Mouse (Mus musculus): ENCODE results near the gene Ctcf. TPM values are rescaled to one million over a fixed set of nuclear protein-coding genes. Genes with fewer than 3 reads are reported as not detected.

Gene Ctcf
- total and polyA plus RNA-seq, 2 experiments from 2014 or later = 52.5 to 86.0 TPM

DNA sequence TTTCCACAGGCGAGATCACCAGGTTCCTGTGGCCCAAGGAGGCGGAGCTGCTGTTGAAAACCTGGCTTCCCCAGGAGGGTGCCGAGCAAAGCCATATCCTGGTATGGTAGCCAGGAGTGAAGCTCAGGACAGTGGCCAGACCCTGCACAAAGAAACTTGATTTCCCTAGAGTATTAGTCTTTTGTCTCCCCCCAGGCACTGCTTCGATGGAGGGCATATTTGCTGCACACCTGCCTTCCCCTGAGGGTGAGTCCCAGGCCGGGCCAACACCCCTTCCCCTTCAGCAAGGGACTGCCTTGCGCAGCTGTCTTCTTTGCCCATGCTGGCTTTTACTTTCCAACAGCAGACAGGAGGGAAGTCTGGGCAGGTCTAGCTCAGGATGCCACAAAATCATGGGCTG, 50.2 kb downstream of the Ctcf start:
- H3K4me3 ChIP-seq (ENCODE audit: low read depth, low read length) = no peak overlapping the region
- no peak for ATAC-seq
- WGBS = 68% methylated on average over 6 of the region's 6 CpGs
- no peak overlapping the region for H3K9ac ChIP-seq
- no peaks in the 10 kb centered on the region for H3K9me3 ChIP-seq (ENCODE audit: low read length)
- no peaks in the 10 kb centered on the region for H3K27me3 ChIP-seq (ENCODE audit: insufficient read depth, low read length)
- H3K36me3 ChIP-seq (ENCODE audit: insufficient read depth) = peaks cover 25% of the 10 kb centered on the region
- no peak for TF ChIP-seq CTCF (IDR thresholded peaks at IDR 0.05; ENCODE audit: low read depth)
- no peak for DNase-seq
- H3K27ac ChIP-seq (ENCODE audit: low read depth, low read length) = no peak overlapping the region
- no peaks in the 10 kb centered on the region for H3K4me1 ChIP-seq (ENCODE audit: insufficient read depth)
- H3K4me2 ChIP-seq (ENCODE audit: low read depth) = no peak overlapping the region

DNA sequence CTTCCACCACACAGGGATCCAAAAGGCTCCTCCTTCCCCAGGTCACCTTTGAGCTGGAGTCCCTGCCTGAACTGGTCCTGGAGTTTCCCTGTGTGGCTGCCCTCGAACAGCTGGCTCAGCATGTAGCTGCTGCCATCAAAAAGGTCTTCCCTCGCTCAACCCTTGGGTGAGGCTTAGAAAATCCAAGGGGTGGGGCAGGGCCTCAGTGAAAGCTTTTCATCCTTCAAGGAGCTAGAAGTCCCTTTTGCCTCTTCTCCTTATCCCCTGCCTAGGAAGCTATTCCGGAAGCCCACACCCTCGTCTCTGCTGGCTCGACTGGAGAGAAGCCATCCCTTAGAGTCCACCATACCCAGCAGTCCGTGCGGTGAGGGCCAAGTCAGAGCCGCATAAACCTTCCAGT, 51.1 kb downstream of the Ctcf start:
- Histone ChIP-seq H3K4me3 (ENCODE audit: low read depth, low read length) (no peak overlapping the region), H3K27ac (ENCODE audit: low read depth, low read length) (no peak overlapping the region), H3K9me3 (ENCODE audit: low read length) (no peaks in the 10 kb centered on the region), H3K4me1 (ENCODE audit: insufficient read depth) (no peaks in the 10 kb centered on the region), H3K36me3 (ENCODE audit: insufficient read depth) (peaks cover 17% of the 10 kb centered on the region), H3K9ac (no peak overlapping the region), H3K27me3 (ENCODE audit: insufficient read depth, low read length) (no peaks in the 10 kb centered on the region), H3K4me2 (ENCODE audit: low read depth) (no peak overlapping the region)
- DNase-seq (no peak), ATAC-seq (no peak)
- TF ChIP-seq CTCF (IDR thresholded peaks at IDR 0.05; ENCODE audit: low read depth) = no peak
- WGBS = 59% methylated on average over 8 of the region's 8 CpGs

DNA sequence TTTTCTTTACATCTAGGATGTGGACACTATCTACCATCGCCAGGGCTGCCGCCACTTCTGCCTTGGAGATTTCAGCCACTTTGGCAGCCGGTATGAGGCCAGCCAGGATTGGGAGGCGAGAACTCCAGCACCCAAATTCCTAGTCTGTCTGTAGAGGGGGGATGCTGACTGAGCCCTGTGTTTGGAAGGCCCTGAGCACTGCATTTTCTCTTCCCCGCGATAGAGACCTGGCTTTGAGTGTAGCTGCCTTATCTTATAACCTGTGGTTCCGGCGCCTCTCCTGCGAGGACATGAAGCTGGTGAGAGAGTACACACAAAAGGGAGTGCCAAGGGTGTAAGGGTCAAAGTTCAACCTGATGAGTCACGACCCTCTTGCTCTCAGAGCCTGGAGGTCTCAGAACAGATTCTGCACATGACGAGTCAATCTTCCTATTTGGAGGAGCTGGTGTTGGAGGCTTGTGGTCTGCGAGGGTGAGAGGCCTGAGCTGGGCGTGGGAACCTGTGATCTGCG, 51.9 kb downstream of the Ctcf start:
- DNase-seq (no peak), ATAC-seq (no peak)
- WGBS = 75% methylated on average over 14 of the region's 14 CpGs
- Histone ChIP-seq H3K36me3 (ENCODE audit: insufficient read depth) (peaks cover 11% of the 10 kb centered on the region), H3K9me3 (ENCODE audit: low read length) (no peaks in the 10 kb centered on the region), H3K27ac (ENCODE audit: low read depth, low read length) (no peak overlapping the region), H3K4me2 (ENCODE audit: low read depth) (no peak overlapping the region), H3K9ac (no peak overlapping the region), H3K4me3 (ENCODE audit: low read depth, low read length) (no peak overlapping the region), H3K27me3 (ENCODE audit: insufficient read depth, low read length) (no peaks in the 10 kb centered on the region), H3K4me1 (ENCODE audit: insufficient read depth) (no peaks in the 10 kb centered on the region)
- no peak for TF ChIP-seq CTCF (IDR thresholded peaks at IDR 0.05; ENCODE audit: low read depth)

DNA sequence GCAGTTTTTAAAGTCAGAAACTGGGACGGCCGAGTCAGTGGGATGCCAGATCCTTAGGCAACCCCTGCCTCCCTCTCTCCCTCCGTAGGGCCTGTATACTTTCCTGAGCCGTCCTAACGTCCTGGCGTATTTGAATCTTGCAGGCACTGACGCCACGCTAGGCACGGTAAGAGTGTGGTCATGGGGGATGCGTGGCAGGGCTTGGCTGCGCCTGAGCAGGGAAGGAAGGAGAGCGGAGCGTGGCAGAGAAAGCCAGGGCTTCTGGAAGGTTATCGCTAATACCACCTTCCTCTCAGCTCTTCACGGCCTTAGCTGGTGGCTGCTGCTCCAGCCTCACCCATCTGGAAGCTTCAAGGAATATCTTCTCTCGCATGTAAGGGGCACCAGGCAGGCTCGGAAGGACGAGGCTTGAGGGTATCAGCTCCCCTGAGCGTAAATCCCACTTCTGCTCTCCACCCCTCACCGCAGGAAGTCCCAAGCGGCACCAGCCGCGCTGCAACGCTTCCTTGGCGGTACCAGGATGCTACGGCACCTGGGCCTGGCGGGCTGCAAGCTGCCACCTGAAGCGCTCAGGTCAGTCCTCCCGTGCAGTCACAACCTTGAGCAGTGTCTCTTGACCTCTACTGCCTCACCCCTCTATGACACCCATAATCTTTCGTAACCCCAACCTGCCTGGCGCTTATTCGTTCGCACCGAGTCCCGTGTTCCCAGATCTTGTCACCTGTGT, 53.1 kb downstream of the Ctcf start:
- Histone ChIP-seq H3K9ac (no peak overlapping the region), H3K4me2 (ENCODE audit: low read depth) (no peak overlapping the region), H3K4me3 (ENCODE audit: low read depth, low read length) (no peak overlapping the region), H3K4me1 (ENCODE audit: insufficient read depth) (no peaks in the 10 kb centered on the region), H3K9me3 (ENCODE audit: low read length) (no peaks in the 10 kb centered on the region), H3K36me3 (ENCODE audit: insufficient read depth) (no peaks in the 10 kb centered on the region; the same call in 1 of the 2 replicates), H3K27ac (ENCODE audit: low read depth, low read length) (no peak overlapping the region), H3K27me3 (ENCODE audit: insufficient read depth, low read length) (no peaks in the 10 kb centered on the region)
- no peak for TF ChIP-seq CTCF (IDR thresholded peaks at IDR 0.05; ENCODE audit: low read depth)
- DNase-seq = no peak
- ATAC-seq = no peak
- 63% methylated on average over 35 of the region's 35 CpGs for WGBS

DNA sequence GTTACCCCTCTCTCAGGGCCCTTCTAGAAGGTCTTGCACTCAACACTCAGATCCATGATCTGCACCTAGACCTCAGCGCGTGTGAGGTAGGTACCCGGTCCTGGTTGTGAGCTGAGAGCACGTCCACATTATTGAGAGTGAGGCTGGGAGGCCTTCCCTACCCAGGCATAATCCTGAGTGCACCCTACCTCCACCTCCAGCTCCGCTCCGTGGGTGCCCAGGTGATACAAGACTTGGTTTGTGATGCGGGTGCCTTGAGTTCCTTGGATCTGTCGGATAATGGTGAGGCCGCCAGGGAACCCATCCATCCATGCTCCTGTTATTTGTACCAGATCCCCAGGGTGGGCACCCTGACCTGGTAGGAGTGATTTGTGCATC, 53.6 kb downstream of the Ctcf start:
- no peak for TF ChIP-seq CTCF (IDR thresholded peaks at IDR 0.05; ENCODE audit: low read depth)
- no peak for DNase-seq
- Histone ChIP-seq H3K36me3 (ENCODE audit: insufficient read depth) (no peaks in the 10 kb centered on the region), H3K9me3 (ENCODE audit: low read length) (no peaks in the 10 kb centered on the region), H3K4me2 (ENCODE audit: low read depth) (no peak overlapping the region), H3K4me3 (ENCODE audit: low read depth, low read length) (no peak overlapping the region), H3K27me3 (ENCODE audit: insufficient read depth, low read length) (no peaks in the 10 kb centered on the region), H3K27ac (ENCODE audit: low read depth, low read length) (no peak overlapping the region), H3K4me1 (ENCODE audit: insufficient read depth) (peaks cover 3% of the 10 kb centered on the region; the same call in 1 of the 2 replicates), H3K9ac (no peak overlapping the region)
- no peak for ATAC-seq
- 87% methylated on average over 9 of the region's 9 CpGs for WGBS

DNA sequence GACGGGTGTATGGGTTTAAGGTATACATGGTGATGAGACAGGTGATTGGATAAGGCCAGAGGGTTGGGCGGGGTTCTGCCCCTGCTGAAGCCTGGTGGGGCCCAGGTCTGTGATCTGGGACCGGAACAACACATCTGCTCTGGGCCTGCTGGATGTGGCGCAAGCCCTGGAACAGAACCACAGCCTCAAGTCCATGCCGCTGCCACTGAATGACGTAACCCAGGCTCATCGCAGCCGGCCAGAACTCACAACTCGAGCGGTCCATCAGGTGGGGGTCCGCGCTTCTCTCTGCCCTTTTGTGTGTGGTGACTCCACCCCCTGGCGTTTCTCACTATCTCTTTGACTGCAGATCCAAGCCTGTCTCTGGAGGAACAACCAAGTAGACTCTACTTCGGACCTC, 54.6 kb downstream of the Ctcf start:
- H3K27ac ChIP-seq (ENCODE audit: low read depth, low read length) = no peak overlapping the region
- 0 out of 2 replicates have a peak, but pooled peaks cover 6% of the 10 kb centered on the region for H3K36me3 ChIP-seq (ENCODE audit: insufficient read depth)
- H3K27me3 ChIP-seq (ENCODE audit: insufficient read depth, low read length) = no peaks in the 10 kb centered on the region
- H3K4me1 ChIP-seq (ENCODE audit: insufficient read depth) = peaks cover 5% of the 10 kb centered on the region; the same call in 1 of the 2 replicates
- DNase-seq (no peak), ATAC-seq (no peak)
- no peaks in the 10 kb centered on the region for H3K9me3 ChIP-seq (ENCODE audit: low read length)
- H3K4me2 ChIP-seq (ENCODE audit: low read depth) = no peak overlapping the region
- TF ChIP-seq CTCF (IDR thresholded peaks at IDR 0.05; ENCODE audit: low read depth) = no peak
- no peak overlapping the region for H3K9ac ChIP-seq
- WGBS = 86% methylated on average over 14 of the region's 14 CpGs
- H3K4me3 ChIP-seq (ENCODE audit: low read depth, low read length) = no peak overlapping the region

DNA sequence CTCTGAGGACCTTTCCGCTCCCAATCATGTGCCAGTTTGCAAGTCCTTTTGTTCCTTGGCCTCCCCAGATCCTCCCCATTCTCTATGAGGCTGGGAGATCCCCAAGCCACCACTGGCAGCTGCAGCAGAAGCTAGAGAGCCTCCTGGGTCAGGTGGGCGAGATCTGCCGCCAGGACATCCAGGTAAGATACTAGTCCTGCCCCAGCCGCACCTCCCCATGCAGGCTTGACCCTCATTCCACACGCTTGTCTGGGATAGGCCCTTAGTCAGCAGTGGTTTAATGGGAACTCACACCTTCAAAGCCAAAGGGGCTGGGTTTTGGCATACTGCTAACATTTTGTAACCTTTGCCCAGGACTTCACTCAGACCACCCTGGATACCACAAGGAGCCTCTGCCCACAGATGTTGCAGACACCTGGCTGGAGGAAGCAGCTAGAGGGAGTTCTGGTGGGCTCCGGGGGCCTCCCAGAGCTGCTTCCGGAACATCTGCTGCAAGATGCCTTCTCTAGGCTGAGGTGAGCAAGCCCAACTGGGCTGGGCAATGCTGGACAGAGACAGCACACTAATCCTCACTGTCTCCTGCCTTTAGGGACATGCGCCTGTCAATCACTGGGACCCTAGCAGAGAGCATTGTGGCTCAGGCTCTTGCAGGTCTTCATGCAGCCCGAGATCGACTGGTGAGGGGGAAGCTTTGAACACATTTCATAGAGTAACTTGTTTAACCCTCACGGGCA, 56.2 kb downstream of the Ctcf start:
- 94% methylated on average over 11 of the region's 11 CpGs for WGBS

More for the DNA sequence above, 56.2 kb downstream of the Ctcf start:
- Histone ChIP-seq H3K27me3 (ENCODE audit: insufficient read depth, low read length) (no peaks in the 10 kb centered on the region), H3K9ac (no peak overlapping the region), H3K4me2 (ENCODE audit: low read depth) (no peak overlapping the region), H3K4me3 (ENCODE audit: low read depth, low read length) (no peak overlapping the region), H3K36me3 (ENCODE audit: insufficient read depth) (peaks cover 21% of the 10 kb centered on the region), H3K9me3 (ENCODE audit: low read length) (no peaks in the 10 kb centered on the region), H3K27ac (ENCODE audit: low read depth, low read length) (no peak overlapping the region), H3K4me1 (ENCODE audit: insufficient read depth) (peaks cover 5% of the 10 kb centered on the region; the same call in 1 of the 2 replicates)
- ATAC-seq (no peak), DNase-seq (no peak)
- no peak for TF ChIP-seq CTCF (IDR thresholded peaks at IDR 0.05; ENCODE audit: low read depth)

Measured in forebrain, postnatal 0 days (tissue).